Mouse (Mus musculus): Measurements from ENCODE around the gene Traf1.

GRCm38 (mm10) chr2:34941061-34941675 lies 20.4 kb downstream of the Traf1 start:
- TF ChIP-seq CTCF (IDR thresholded peaks at IDR 0.05; ENCODE audit: low read depth, low read length) (no peak), GATA1 (IDR thresholded peaks at IDR 0.05; ENCODE audit: borderline replicate concordance, low read length) (no peak), TAL1 (conservative IDR thresholded peaks at IDR 0.05; ENCODE audit: low read depth, low read length) (no peak), POLR2AphosphoS5 (IDR thresholded peaks at IDR 0.05; ENCODE audit: insufficient replicate concordance, low read depth, low read length) (no peak), GATA2 (IDR thresholded peaks at IDR 0.05; ENCODE audit: borderline replicate concordance, low read depth, low read length) (no peak)

Measured in G1E (cell line).